ENCODE assay signal across 23 mouse cellular contexts in genomic region chr17:30719031-30719430, GRCm38 (mm10).
DNase-seq lines count a peak whose midpoint lies in the region; ATAC-seq and TF ChIP-seq lines count a peak whose summit lies in the region.
"Had no signal": no experiment of that assay in that cellular context is flagged by ENCODE, and none has a peak within 500 bp of the region (broad histone marks: within the 10 kb centered on the region; RNA-seq: fewer than 3 reads in every experiment).

No protein-coding gene starts in this region.

- no peak overlapping the region for H3K9ac ChIP-seq in liver, adult 2 months (ENCODE audit: low read depth, low read length)
- H3K9ac ChIP-seq: forebrain, embryonic 12.5 days; liver, embryonic 15.5 days had no signal

- ATAC-seq in Patski = no peak

- no peaks in the 10 kb centered on the region for H3K79me2 ChIP-seq in liver, adult 2 months (ENCODE audit: control insufficient read depth, insufficient read depth, low read length)

- TF ChIP-seq CTCF in liver, adult 2 months (IDR thresholded peaks at IDR 0.05; ENCODE audit: low read depth, low read length) = peak; percentile 26; the same call in 1 of the 2 replicates
- TF ChIP-seq CTCF in thymus, adult 2 months (IDR thresholded peaks at IDR 0.05; ENCODE audit: borderline replicate concordance, control insufficient read depth, extremely low read depth, insufficient read depth, low read length, poor library complexity) = no peak
- TF ChIP-seq CTCF in Patski (IDR thresholded peaks at IDR 0.05) = peak; percentile 30

- no peak overlapping the region for H3K4me3 ChIP-seq in liver, adult 2 months (ENCODE audit: insufficient read depth, low read depth, low read length)
- H3K4me3 ChIP-seq in thymus, adult 2 months (ENCODE audit: control insufficient read depth, insufficient read depth, low read length) = no peak overlapping the region
- H3K4me3 ChIP-seq: forebrain, embryonic 12.5 days; limb, embryonic 10.5 days; liver, embryonic 15.5 days; midbrain, embryonic 10.5 days had no signal

- WGBS in liver, adult 2 months = 85% methylated on average over 5 of the region's 5 CpGs
- WGBS in thymus, adult 2 months = 95% methylated on average over 5 of the region's 5 CpGs

- POLR2A ChIA-PET in Patski (lab: Charles Lee) = no interaction called here

- in situ Hi-C loops in Patski (cut with MboI; ENCODE audit: low pct_unique_long_range_greater_than_20kb) = no loop called here

- no peak for TF ChIP-seq POLR2A in liver, adult 2 months (IDR thresholded peaks at IDR 0.05; ENCODE audit: extremely low read depth, insufficient read depth, low read length)
- no peak for TF ChIP-seq POLR2A in thymus, adult 2 months (IDR thresholded peaks at IDR 0.05; ENCODE audit: control insufficient read depth, extremely low read depth, insufficient read depth, low read length, poor library complexity)

- no peaks in the 10 kb centered on the region for H3K36me3 ChIP-seq in liver, adult 2 months (ENCODE audit: control insufficient read depth, insufficient read depth, low read length)
- peaks cover 43% of the 10 kb centered on the region for H3K36me3 ChIP-seq in thymus, adult 2 months (ENCODE audit: control insufficient read depth, insufficient read depth, low read length)
- H3K36me3 ChIP-seq: forebrain, embryonic 12.5 days; limb, embryonic 10.5 days; liver, embryonic 15.5 days; midbrain, embryonic 10.5 days had no signal

- CTCF ChIA-PET in Patski (lab: Charles Lee) = no interaction called here

- no peak for DNase-seq in liver, adult 2 months (ENCODE audit: extremely low read depth, low read depth, low spot score)
- DNase-seq in liver (no peak), Patski (ENCODE audit: low read depth, low spot score) (no peak)
- peak; percentile 34 for DNase-seq in thymus, postnatal 4 days
- no peak for DNase-seq in thymus, adult 2 months
- no peak for DNase-seq in cerebellum, adult 18-20 months
- DNase-seq in kidney, adult 8-10 months = no peak
- DNase-seq: adrenal gland, postnatal 25 days; cerebellum, adult 2 months; cerebellum, postnatal 36 days; gastrocnemius, postnatal 14 days; heart, adult 18-20 months; heart, postnatal 4 days; kidney, adult 18-20 months; kidney, postnatal 10 days; lung, postnatal 14 days; retina, postnatal 1 day; right cerebral cortex, postnatal 4 days; thymus, postnatal 25 days had no signal

- H3K27ac ChIP-seq in liver, adult 2 months (replicated peaks; ENCODE audit: insufficient read depth, low read depth, low read length) = no peak overlapping the region
- no peak overlapping the region for H3K27ac ChIP-seq in thymus, adult 2 months (ENCODE audit: control insufficient read depth, insufficient read depth, low read length)
- H3K27ac ChIP-seq: forebrain, embryonic 12.5 days; limb, embryonic 10.5 days; liver, embryonic 15.5 days; midbrain, embryonic 10.5 days had no signal

- no peaks in the 10 kb centered on the region for H3K4me1 ChIP-seq in liver, adult 2 months (ENCODE audit: control insufficient read depth, insufficient read depth, low read length)
- no peaks in the 10 kb centered on the region for H3K4me1 ChIP-seq in thymus, adult 2 months (replicated peaks; ENCODE audit: control insufficient read depth, insufficient read depth, low read length)
- H3K4me1 ChIP-seq: forebrain, embryonic 12.5 days; limb, embryonic 10.5 days; liver, embryonic 15.5 days; midbrain, embryonic 10.5 days had no signal

- no peaks in the 10 kb centered on the region for H3K27me3 ChIP-seq in liver, adult 2 months (ENCODE audit: control insufficient read depth, insufficient read depth, low read length)
- H3K27me3 ChIP-seq in thymus, adult 2 months (ENCODE audit: control insufficient read depth, insufficient read depth, low read length) = no peaks in the 10 kb centered on the region
- H3K27me3 ChIP-seq in Patski = peaks cover 12% of the 10 kb centered on the region
- H3K27me3 ChIP-seq: forebrain, embryonic 12.5 days; liver, embryonic 15.5 days had no signal
